Mouse (Mus musculus): ENCODE data around the gene Chid1. TPM values are rescaled to one million over a fixed set of nuclear protein-coding genes. Genes with fewer than 3 reads are reported as not detected.
A peak's percentile ranks its signal among the peaks of the same experiment; 100 is the strongest.

Chid1 gene
- total RNA-seq, 2 experiments from 2014 or later: 8.0 to 43.5 TPM

DNA sequence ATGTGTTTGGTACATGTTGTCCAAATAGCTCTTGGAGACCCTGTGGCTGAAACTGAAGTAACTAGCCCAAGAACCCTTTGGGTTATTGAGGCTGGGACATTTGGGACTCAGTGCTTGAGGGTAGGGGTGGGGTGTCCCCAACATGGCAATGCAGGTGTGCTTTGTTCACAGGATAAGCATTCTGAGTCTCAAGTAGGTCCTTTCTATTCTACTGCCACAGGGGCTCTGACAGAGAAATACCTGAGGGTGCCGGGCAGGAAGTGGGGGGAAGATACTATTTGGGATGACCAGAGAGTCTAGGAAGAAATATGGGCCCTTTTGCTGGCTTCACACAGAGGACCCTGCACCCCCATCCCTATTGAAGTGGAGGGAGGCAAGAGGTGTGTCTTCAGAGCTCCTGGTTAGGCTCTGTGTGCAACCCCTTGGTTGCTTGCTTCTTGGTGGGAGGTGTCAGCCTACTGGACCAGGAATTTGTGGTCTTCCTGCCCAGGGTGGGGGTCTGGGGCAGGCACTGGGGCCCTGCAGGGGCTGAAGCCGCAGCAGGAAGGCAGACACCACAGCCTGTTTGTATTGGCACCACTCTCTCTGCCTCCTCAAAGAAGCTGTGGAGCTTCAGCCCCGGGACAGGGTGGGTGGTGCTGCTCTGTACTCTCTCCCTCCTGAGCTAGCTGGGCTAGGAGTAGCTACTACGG lies 61.9 kb downstream of the Chid1 start:
- no peak for ATAC-seq (ENCODE audit: poor library complexity, severe bottlenecking)

DNA sequence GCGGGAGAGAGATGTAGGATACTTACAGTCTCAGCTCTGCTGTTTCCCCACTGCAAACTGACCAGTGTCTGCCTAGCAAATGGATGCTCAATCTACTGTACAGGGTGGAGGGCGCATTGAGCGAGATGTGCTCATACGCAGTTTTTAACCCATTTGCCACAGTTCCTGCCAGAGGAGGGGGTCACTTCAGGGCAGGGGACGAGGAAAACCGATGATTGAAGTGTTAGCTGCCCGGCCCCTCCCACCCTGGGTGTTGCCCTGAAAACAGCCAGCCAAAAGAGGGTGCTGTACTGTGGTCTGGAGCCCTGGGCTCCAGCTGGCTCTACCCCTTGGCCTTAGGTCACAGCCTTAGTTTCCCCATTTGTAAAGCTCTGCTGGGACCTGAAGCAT lies 62.7 kb downstream of the Chid1 start:
- ATAC-seq (ENCODE audit: poor library complexity, severe bottlenecking): no peak

DNA sequence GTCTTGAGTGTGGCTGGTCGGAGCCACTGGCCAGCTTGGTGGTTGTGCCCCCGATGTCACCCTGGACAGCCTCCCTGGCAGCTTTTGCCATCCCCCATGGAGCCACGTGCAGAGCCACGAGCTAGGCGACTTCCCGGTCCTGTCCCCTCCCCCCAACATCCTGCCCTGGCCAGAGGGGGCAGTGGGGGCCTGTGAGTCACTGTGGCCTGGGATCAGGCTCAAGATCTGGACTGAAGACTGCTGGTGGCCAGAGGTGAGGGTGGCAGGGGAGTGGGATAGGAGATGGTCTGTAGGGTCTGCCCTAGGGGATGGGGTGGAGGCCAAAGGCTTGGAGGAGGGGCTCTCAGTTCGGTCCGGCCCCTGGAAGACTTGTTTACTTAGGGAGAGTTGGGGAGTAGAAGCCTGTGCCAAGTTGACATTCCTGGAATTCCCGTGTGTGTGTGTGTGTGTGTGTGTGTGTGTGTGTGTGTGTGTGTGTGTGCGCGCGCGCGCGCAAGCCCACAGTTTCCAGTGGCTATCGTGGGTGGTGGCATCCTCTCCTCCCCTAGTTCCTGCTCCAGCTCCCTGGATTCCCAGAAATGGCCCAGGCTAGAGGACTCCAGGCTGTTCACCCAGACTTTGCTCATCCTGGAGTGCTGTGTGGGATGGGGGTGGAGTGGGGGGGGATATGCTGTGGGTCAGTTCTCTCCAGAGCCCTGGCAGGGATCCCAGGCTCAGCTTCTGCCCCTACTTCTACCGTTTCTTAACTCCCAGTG lies 63.3 kb downstream of the Chid1 start:
- ATAC-seq (ENCODE audit: poor library complexity, severe bottlenecking): peak; percentile 34

DNA sequence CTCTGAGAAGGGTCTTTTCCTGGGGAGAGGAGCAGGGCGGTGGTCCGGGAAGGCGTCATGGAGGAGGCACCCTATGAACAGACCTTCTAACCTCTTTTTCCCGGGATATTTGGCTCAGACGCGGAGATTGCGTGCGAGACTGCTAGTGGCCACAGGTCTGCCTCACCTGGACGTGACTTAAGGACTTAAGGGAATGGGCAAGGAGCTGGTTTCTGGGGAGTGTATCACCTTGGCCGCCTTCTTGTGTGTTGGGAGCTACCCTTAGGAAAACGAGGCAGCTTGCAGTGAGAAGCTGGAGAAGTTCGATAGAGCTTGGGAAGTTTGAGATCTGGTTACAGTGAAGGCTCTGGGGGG lies 63.9 kb downstream of the Chid1 start:
- ATAC-seq (ENCODE audit: poor library complexity, severe bottlenecking): no peak

DNA sequence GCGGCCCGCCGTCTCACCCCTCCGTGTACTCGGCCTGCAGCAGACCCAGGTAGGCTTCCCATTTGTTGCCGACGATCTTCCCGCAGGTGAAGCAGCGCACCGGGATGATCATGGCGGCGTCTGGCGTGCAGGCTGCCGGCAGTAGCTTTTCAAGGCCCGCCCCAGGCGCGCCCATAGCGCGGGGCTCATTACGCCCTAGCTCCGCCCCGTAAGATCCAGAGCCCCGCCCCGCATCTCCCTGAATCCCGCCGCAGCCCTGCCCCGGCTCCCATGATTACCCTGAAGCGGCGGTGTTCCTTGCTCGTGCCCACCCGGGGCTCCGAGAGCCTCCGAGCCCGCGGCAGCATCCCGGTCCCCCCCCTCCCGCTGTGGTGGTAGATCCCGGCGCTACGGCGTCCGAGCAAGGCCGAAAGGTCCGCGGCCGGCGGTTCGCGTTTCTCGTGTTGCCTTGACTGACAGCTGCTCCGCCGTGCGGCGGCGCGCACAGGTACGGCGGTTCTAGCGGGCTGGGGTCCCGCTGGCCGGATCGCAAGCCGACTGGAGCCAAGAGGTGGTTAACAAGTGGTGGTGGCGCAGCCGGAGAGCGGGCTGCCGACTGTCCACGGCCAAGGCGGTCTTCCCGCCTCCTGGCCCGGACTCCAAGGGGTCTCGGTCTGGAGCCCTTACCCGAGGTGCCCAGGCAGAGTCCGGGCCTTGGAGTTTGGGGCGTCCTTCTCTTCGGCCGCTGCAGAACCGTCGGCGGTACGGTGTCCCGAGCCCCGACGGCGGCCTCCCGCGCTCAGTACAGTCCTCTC lies 64.4 kb downstream of the Chid1 start, which contains the start of the genes Polr2l and Tspan4:
TSS of gene Polr2l (minus strand) at position 122 of the 794 bp plus-strand sequence.
TSS of gene Tspan4 (plus strand) at position 230 of the 794 bp plus-strand sequence.
- ATAC-seq (ENCODE audit: poor library complexity, severe bottlenecking): peak; percentile 80

DNA sequence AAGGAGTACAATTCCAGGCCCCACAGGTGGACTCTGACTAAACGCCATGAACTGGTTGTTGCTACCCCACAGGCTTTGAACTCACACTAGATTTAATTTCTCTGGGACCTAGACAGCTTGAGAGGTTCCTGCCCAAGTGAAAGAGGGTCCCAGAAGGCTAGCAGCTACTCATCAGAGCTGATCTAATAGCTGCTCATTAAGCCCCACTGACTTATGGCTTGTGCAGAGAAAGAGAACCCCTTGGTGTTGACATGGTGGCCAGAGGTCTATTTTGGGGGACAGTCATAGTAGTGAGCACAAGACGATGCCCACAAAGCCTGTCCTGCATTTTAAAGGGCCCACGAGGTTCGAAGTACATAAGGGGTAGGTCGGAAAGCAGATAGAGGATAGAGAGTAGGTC lies 65.5 kb downstream of the Chid1 start:
- ATAC-seq (ENCODE audit: poor library complexity, severe bottlenecking): no peak

DNA sequence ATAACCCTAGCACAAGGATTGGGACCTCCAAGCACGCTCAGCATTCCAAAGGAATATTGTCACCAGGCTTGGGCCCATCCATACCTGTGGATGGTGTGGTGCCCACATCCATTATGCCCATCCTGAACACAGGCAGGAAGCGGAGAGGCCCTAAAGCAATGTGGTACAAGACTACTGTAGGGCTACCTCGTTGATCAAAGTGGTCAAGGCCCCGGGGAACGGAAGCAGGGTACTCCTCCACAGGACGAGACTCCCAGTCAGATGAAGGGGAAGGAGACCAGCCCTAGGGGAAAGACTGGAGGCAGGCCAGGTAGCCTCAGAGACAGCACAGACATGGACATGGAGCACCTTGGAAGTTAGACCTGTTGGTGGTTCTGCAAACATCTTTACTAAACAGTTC lies 66.9 kb downstream of the Chid1 start:
- no peak for ATAC-seq (ENCODE audit: poor library complexity, severe bottlenecking)

DNA sequence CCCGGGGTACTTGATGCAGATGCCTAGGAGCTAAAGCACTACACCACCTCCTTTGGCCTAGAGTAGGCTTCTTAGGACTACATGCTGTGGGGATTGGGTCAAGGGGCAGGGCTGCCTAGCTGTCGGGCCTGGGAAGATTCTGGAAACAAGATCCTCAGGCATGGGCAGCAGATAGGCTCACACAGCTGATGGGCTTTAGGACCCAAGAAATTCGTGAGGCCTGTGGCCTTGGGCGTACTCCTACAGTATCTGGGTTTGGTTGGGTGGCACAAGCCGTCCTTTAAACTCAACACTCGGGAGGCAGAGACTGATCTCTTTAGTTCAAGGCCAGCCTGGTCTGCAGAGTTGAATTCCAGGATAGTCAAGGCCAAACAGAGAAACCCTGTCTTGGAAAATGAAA lies 67.4 kb downstream of the Chid1 start:
- no peak for ATAC-seq (ENCODE audit: poor library complexity, severe bottlenecking)

DNA sequence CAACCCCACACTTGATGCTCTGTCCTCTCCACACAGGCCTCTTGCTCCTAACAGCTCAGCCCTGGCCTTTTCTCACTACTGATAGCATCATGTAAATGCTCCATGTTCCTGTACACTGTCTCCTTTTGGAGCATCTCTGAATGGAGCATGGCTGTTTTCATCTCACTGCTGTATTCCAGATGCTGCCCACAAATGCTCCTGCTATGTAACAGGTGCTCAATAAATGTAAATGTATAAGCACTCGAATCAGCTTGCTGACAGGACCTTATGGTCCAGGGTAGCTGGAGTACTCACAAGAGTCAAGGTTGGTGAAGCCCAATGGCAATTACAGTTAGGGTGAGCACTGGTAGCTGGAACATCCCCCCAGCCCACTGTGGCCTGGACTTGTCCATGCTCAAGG lies 68.4 kb downstream of the Chid1 start:
- no peak for ATAC-seq (ENCODE audit: poor library complexity, severe bottlenecking)

DNA sequence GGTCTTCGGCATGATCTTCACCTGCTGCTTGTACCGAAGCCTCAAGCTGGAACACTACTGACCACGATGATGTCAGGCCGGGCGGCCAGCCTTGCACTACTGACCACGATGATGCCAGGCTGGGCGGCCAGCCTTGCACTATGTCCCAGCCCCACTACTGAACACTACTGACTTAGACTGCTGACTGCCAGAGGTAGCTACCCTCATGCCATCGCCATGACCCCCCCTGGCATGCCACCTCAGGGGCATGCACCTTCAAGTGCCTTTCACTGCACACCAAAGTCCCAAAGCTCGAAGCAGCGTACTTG lies 69.1 kb downstream of the Chid1 start:
- ATAC-seq (ENCODE audit: poor library complexity, severe bottlenecking): no peak

DNA sequence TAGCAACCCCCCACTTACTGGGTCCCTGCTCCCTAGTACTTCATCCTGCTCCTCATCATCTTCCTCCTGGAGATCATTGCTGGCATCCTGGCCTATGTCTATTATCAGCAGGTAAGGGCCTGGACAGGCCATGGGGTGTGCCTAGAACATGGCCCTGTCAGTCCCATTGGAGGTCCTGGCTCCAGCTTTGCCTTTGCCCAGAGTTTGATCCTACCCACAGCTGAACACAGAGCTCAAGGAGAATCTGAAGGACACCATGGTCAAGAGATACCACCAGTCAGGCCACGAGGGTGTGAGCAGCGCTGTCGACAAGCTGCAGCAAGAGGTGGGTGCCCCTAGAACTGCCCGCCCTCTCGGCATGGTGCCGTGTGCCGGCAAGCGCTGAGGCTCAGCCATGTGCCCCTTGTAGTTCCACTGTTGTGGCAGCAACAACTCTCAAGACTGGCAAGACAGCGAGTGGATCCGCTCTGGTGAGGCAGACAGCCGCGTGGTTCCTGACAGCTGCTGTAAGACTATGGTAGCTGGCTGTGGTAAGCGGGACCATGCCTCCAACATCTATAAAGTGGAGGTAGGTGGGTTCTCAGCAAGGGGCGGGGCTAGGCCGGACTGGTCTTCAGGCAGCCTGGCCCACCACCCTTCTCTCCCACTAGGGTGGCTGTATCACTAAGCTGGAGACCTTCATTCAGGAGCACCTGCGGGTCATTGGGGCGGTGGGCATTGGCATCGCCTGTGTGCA lies 69.6 kb downstream of the Chid1 start:
- ATAC-seq (ENCODE audit: poor library complexity, severe bottlenecking): no peak

DNA sequence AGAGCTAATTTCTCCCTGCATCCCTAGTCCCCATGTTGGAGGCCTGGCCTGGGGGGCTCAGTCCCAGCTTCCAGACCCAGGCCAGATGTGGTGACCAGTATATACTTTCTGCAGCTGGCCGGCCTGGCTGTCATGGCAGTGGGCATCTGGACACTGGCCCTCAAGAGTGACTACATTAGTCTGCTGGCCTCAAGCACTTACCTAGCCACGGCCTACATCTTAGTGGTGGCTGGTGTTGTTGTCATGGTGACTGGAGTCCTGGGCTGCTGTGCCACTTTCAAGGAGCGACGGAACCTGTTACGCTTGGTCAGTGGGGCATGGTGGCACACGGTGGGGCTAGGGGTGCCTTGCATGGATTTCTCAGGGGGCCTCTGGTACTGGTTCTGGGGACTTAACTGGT lies 70.3 kb downstream of the Chid1 start:
- ATAC-seq (ENCODE audit: poor library complexity, severe bottlenecking): no peak

DNA sequence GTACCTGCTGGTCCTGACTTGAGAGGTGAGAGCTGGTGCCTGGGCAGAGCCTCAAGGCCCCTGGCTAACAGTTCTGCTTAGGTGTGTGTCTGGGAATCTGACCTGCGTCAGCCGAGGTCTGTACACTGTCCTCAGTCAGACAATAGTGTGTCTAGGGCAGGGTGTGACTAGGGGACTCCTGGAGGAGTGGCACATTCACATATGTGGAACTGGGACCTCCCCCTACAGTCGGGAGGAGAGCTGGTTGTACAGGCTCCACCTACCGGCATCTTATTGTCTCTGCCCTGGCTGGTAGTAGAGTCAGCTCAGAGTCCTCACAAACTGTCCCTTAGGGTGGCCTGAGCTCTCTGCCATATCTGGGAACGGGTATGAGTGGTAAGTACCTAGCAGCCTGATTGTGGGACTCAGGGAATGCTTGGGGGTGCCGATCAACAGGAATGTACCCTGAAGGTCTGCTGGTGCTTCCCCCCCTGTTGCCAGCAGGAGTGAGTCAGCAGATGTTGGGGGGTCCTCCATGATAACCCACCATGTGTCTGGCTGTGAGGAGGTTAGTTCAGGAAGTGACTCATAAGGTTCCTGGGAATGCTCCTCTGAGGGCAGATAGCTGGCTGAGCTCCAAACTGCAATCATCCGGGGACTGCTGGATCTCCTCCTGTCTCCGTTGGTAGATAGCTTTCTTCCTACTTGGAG lies 71.0 kb downstream of the Chid1 start:
- peak; percentile 53 for ATAC-seq (ENCODE audit: poor library complexity, severe bottlenecking)

DNA sequence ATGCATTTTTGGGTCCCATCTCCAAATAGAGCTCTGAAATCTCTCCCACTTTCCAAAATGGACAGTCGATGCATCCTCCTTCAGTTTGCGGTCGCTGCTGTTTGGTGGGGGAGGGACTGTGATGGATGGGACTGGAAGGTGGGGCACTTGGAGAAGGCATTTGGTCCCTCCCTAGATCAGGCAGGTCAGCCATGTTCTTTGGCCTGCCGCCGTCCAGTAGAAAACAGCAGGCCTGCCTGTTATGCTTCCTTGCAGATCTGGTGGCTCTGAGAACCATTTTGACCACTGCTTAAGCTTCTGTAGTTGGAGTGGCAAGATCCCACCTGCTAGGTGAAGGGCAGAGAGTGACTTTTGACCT lies 71.5 kb downstream of the Chid1 start:
- no peak for ATAC-seq (ENCODE audit: poor library complexity, severe bottlenecking)

DNA sequence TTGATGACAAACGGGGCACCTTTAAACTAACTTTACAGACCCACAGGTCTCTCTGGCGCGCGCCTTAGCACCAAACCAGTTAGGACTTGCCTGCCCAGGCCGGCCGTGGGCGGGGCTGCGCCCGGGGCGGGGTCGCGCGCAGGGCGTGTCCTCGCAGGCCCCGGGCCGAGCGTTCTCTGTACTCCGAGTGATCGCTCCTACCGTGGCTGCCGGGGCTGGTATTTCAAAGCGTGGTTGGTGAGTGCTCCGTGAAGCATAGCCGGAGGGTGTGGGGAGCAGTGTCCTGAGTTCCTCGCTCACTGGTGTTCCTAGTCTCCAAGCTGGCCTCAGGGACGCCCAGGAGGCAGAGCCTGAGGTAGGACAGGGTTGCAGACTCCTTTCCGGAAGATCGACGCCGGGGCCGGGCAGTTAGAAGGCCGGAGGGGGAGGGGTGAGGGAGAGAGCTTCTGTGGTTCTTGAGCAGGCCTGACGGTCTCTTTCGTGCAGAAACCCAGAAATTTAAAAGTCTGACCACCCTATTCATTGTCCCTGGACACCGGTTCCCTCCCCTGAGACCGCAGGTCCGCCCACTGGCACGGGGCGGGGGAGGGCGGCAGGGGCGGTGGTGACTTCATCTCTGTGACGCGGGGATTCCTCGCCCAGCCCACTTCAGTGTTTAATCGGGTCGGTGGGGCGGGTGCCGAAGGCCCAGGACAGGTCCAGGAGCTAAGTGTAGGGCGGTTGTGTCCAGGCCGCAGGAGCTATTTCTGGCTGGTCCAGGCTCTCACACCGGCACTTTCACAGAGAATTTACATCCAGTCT lies 72.2 kb downstream of the Chid1 start, which contains the start of gene Cd151:
TSS of gene Cd151 (plus strand) at position 163 of the 801 bp plus-strand sequence.
- peak; percentile 73 for ATAC-seq (ENCODE audit: poor library complexity, severe bottlenecking)

DNA sequence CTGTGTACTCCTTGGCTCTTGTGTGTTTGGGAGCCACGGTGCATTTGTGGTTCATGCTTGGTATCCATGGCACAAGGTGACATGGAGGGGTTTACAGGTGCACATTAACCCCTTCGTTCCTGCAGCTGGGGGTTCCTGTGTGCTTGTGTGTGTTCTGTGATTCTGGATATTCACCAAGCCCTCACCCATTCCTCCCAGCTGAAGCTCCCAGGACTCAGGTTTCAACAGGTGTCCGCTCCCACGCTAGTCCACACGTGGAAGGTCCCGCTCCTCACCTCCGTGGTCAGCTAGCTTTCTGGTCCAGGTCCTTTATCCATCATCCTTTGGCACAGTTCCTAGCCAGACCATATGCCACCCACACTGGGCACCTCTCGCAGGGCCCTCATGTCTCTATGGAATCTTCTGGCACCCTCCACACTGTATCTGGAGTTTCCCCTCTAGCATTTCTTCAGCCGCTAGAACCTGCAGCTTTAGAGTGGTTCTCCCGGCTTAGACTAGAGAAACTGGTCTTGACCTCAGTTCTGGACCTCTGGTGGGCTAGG lies 73.0 kb downstream of the Chid1 start:
- no peak for ATAC-seq (ENCODE audit: poor library complexity, severe bottlenecking)

DNA sequence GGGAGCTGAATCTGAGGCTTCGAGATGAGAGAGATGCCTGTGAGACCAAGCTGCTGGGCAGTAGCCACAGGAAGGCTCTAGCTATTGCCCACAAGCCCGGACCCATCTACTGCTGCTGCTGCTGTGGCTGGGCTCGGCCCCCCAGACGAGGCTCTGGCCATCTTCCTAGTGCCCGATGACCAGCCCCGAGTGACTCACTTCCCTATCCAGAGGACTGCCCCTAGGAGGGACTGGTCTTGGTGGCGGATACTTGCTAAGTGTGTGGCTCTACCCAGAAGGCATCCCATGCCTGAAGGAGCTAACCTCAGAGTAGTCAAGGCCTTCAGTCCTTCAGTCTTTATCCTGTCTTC lies 73.6 kb downstream of the Chid1 start:
- no peak for ATAC-seq (ENCODE audit: poor library complexity, severe bottlenecking)

DNA sequence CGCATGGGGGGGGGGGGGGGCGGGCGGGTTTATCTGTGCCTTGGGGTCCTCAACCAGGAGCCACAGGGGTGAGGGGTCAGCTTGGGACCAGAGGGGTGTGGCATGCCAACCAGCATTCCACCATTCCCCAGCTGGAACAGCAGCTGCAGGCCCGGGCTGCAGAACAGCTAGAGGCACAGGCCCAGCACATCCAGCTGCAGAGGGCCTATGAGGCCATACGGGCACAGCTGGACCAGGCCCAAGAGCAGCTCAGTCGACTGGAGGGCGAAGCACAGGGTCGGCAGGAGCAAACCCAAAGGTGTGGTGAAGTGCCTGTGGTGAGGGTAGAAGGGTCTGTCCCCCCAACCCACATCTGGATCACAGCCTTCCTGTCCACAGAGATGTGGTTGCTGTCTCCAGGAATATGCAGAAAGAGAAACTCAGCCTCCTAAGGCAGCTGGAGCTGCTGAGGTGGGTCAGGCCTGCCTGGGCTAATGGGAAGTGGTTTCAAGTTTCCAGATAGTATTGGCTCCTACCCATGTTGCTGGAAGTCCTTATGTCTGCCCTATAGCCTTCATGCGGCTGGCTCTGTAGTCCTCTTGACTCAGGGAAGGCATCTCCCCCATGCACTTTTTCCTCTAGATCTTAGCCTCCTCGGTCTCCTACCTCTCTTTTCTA lies 74.1 kb downstream of the Chid1 start:
- ATAC-seq (ENCODE audit: poor library complexity, severe bottlenecking): no peak

DNA sequence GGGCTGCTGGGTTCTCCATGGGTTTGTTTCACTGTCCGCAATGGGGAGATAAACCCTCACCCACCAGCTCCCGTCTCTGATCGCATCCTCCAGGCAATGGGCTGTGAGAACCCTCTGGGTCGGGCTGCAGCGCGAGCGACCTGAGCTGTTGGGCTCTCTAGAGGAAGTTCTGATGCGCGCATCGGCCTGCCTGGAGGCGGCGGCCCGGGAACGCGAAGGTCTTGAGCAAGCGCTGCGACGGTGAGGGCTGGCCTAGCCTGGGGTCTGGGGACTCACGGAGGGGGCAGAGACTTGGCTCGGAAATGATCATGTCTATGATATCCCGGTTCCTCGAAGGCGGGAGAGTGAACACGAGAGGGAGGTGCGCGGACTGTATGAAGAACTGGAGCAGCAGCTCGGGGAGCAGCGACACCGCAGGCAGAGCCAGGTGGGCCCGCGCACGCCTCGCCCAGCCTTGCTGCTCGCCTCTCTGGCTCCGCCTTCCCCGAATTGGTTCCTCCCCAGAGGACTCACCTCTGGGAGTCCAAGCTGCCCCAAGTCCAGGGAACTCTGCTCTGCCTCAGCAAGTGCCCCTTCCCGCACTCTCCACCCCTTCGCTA lies 75.0 kb downstream of the Chid1 start:
- ATAC-seq (ENCODE audit: poor library complexity, severe bottlenecking): peak; percentile 22; the same call in 1 of the 2 replicates

All from megakaryocyte, adult 5-6 weeks (primary cell).